Mouse (Mus musculus) left cerebral cortex, adult 2 months (tissue): ENCODE data around the gene Tff1. TPM values are rescaled to one million over a fixed set of nuclear protein-coding genes. Genes with fewer than 3 reads are reported as not detected.

Experiments used
- DNase-seq, 2 experiments: peaks; one replicate each; pipeline ENCODE4 v3.0.0; 2021 to 2022; ENCODE audit warnings: low spot score in 2 of 2, mixed read lengths in 1 of 2; ENCODE audit errors: extremely low spot score in 1 of 2
- H3K27ac ChIP-seq: fragments of 200-600 bp; 2 replicates; pipeline ENCODE4 v1.8.1; 2022
- H3K4me3 ChIP-seq: fragments of 200-600 bp; 2 replicates; pipeline ENCODE4 v1.8.1; 2022
- CTCF ChIP-seq: fragments of 200-600 bp; IDR thresholded peaks from 2 replicates; pipeline ENCODE4 v1.8.1; 2022; ENCODE audit warnings: antibody characterized with exemption, mild to moderate bottlenecking, moderate library complexity
- intact Hi-C: fragments of 180-260 bp; cut with DNase I; formaldehyde crosslinking; loops from one replicate; pipeline ENCODE4 v1.15.1; 2025
- total RNA-seq, 2 experiments: library from RNA; stranded (reverse); gene quantifications; 2 replicates each; pipeline ENCODE4 v1.2.3; 2021

Tff1 gene
- total RNA-seq, 2 experiments from 2014 or later = not detected

DNA sequence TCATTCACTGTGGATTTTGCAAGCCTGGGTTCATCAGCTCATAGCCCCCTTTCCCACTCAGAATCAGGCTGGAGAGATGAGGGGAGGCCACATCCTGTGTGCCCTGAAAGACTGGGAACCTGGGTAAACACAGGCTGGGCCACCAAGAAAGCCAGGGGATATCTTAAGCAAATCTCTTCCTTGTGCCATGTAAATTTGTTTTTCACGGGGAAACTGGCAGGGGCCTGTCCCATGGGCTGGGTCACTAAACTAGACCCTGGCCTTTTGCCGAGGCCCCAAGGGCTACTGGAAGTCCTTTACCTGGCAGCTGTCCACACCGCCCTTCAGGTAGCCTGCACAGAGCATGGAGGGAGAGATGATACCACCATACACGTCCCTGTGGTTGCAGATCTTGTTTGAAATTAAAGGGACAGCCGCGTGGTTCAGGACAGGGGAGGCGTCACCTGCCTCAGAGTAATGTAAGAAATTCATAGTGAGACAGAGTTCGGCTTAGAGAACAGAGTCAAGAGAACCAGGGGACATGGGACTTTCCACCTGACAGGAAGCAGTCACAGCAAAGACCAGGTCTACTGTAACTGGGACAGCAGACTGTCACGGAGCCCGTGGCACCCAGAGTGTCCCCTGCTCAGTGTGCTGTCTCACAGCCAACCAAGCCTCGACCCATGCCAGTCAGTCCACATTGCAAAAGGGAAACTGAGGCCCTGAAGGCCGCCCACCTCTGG lies 19.4 kb upstream of the Tff1 start:
- DNase-seq = no peak

GRCm38 (mm10) chr17:31183180-31183974 lies 18.3 kb upstream of the Tff1 start:
- no peak for TF ChIP-seq CTCF
- no peak overlapping the region for H3K4me3 ChIP-seq
- H3K27ac ChIP-seq = no peak overlapping the region
- intact Hi-C loops = no loop called here
- peak in 1 of 2 experiments; percentile 43 for DNase-seq

More for the DNA sequence above, 19.4 kb upstream of the Tff1 start:
- intact Hi-C loops = no loop called here
- H3K27ac ChIP-seq = no peak overlapping the region
- no peak for TF ChIP-seq CTCF
- no peak overlapping the region for H3K4me3 ChIP-seq

- DNase-seq = no peak
- TF ChIP-seq CTCF = no peak
- intact Hi-C loops = no loop called here
- no peak overlapping the region for H3K27ac ChIP-seq
- H3K4me3 ChIP-seq = no peak overlapping the region
Observed at GRCm38 (mm10) chr17:31181490-31181889, 16.4 kb upstream of the Tff1 start.

DNA sequence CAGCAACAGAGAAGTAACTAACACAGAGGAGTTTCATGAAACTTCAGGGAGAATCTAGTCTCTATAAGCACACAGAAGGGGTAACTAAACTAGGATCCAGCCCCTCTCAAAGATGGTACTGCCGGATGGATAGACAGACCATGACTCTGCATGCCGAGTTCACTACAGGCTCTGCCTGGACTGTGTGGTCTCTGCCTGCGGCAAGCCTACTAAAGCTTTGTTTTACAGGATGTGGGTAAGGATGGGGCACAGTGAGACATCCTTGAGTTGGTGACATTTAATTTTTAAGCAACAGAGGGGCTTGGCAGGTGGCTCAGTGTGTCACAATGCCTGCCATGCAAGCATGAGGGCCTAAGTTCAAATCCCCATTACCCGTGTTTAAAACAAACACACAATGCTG lies 11.2 kb upstream of the Tff1 start:
- DNase-seq = no peak
- no peak for TF ChIP-seq CTCF
- H3K27ac ChIP-seq = no peak overlapping the region
- intact Hi-C loops = no loop called here
- no peak overlapping the region for H3K4me3 ChIP-seq

- no peak for DNase-seq
- no peak for TF ChIP-seq CTCF
- intact Hi-C loops = loop anchor here (10.0 kb wide), 1 partner anchor 455 kb away; no protein-coding TSS in a partner anchor
- Histone ChIP-seq H3K27ac (no peak overlapping the region), H3K4me3 (no peak overlapping the region)
Observed at GRCm38 (mm10) chr17:31169796-31170195, 4.7 kb upstream of the Tff1 start.

- Histone ChIP-seq H3K4me3 (no peak overlapping the region), H3K27ac (no peak overlapping the region)
- intact Hi-C loops = loop anchor here (10.0 kb wide), 1 partner anchor 449 kb away; no protein-coding TSS in a partner anchor
- DNase-seq = no peak
- TF ChIP-seq CTCF = no peak
Observed at GRCm38 (mm10) chr17:31163821-31164220, 1.3 kb downstream of the Tff1 start.

GRCm38 (mm10) chr17:31162607-31163006 lies 2.5 kb downstream of the Tff1 start:
- no peak for TF ChIP-seq CTCF
- intact Hi-C loops = loop anchor here (10.0 kb wide), 1 partner anchor 448 kb away; no protein-coding TSS in a partner anchor
- DNase-seq = no peak
- Histone ChIP-seq H3K4me3 (no peak overlapping the region), H3K27ac (no peak overlapping the region)

- intact Hi-C loops = loop anchor here (10.0 kb wide), 1 partner anchor 445 kb away; no protein-coding TSS in a partner anchor
- no peak for TF ChIP-seq CTCF
- no peak for DNase-seq
- Histone ChIP-seq H3K4me3 (no peak overlapping the region), H3K27ac (no peak overlapping the region)
Observed at GRCm38 (mm10) chr17:31160291-31160690, 4.8 kb downstream of the Tff1 start.

- DNase-seq = no peak
- TF ChIP-seq CTCF = no peak
- intact Hi-C loops = no loop called here
- no peak overlapping the region for H3K27ac ChIP-seq
- no peak overlapping the region for H3K4me3 ChIP-seq
Observed at GRCm38 (mm10) chr17:31157921-31158320, 7.2 kb downstream of the Tff1 start.

GRCm38 (mm10) chr17:31153785-31154184 lies 11.3 kb downstream of the Tff1 start:
- Histone ChIP-seq H3K4me3 (no peak overlapping the region), H3K27ac (no peak overlapping the region)
- no peak for DNase-seq
- no peak for TF ChIP-seq CTCF
- intact Hi-C loops = no loop called here

DNA sequence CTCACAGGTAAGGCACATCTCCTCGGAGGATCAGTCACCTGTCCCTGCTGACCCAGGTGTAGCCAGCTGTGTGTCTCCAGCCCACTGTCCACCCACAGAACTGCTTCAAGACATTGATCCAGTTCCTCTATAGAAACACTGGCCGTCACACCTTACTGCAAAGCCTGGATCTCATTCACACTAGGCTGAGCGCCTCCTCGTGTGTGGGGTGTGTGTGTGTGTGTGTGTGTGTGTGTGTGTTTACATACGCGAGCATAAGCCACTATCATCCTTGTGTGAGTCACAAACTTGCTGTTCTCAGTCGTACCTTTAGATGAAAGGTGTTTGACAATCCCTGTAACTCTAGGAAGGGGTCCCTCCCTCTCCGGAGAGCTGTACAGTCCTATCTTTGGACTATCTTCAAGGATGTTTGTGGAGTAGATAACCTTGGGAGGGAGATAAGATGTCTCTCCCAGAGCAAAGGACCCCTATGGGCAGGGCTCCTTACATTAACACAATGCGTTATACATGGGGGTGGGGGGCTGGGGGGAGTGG lies 12.0 kb downstream of the Tff1 start:
- Histone ChIP-seq H3K27ac (no peak overlapping the region), H3K4me3 (no peak overlapping the region)
- intact Hi-C loops = no loop called here
- no peak for DNase-seq
- TF ChIP-seq CTCF = no peak

DNA sequence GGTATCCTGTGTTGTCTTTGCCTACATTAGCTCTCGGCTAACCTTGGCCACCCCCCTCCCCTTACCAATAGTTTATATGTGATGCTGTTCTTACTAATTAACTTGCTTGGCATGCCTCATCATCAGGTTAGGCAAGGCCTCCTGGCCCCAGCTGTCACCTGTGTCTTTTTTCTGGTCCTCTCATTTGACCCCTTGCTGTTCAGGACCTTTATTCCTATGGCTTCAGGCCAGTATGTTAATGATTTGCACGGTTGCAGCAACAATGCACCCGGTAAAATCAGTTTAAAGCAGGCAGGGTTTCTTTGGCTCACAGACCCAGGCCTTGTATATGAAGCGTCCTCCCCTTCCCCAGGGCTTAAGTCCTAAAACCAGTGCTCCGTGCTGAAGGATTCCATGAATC lies 12.6 kb downstream of the Tff1 start:
- no peak for TF ChIP-seq CTCF
- DNase-seq = no peak
- no peak overlapping the region for H3K27ac ChIP-seq
- intact Hi-C loops = no loop called here
- no peak overlapping the region for H3K4me3 ChIP-seq
